Mouse (Mus musculus) liver, embryonic 13.5 days (tissue): ENCODE data around the gene Kpna6. TPM values are rescaled to one million over a fixed set of nuclear protein-coding genes. Genes with fewer than 3 reads are reported as not detected.
"Not testable (repeated sequence)": the region's sequence is repeated elsewhere in the genome, so short reads cannot be mapped to it uniquely, and the experiment has no call there.

Experiments
- ATAC-seq: fragments of 200-750 bp; cut with Nextera tagmentation; 2 replicates; pipeline ENCODE4 v1.8.0; 2017; ENCODE audit warnings: low read depth, mild to moderate bottlenecking, moderate number of reproducible peaks, moderate library complexity
- DNase-seq: peaks from one replicate; pipeline ENCODE4 v3.0.0; 2022
- H3K27ac ChIP-seq: fragments of 300-500 bp; sonication (generic); 2 replicates; pipeline ENCODE4 v1.5.1; 2015; ENCODE audit warnings: moderate library complexity, mild to moderate bottlenecking, inconsistent platforms
- H3K27me3 ChIP-seq: fragments of 300-500 bp; sonication (generic); 2 replicates; pipeline ENCODE4 v1.6.1; 2015; ENCODE audit warnings: mild to moderate bottlenecking, inconsistent platforms
- H3K36me3 ChIP-seq: fragments of 300-500 bp; sonication (generic); 2 replicates; pipeline ENCODE4 v1.6.1; 2015; ENCODE audit warnings: mild to moderate bottlenecking, inconsistent platforms
- H3K4me1 ChIP-seq: fragments of 300-500 bp; sonication (generic); replicated peaks from 2 replicates; pipeline ENCODE4 v1.6.1; 2015; ENCODE audit warnings: inconsistent platforms
- H3K4me2 ChIP-seq: fragments of 300-500 bp; sonication (generic); 2 replicates; pipeline ENCODE4 v1.6.1; 2015; ENCODE audit warnings: inconsistent platforms, mild to moderate bottlenecking, moderate library complexity
- H3K4me3 ChIP-seq: fragments of 300-500 bp; sonication (generic); replicated peaks from 2 replicates; pipeline ENCODE4 v1.5.1; 2015; ENCODE audit warnings: mild to moderate bottlenecking, inconsistent platforms
- H3K9ac ChIP-seq: fragments of 300-500 bp; sonication (generic); 2 replicates; pipeline ENCODE4 v1.6.1; 2015; ENCODE audit warnings: mild to moderate bottlenecking, inconsistent platforms
- H3K9me3 ChIP-seq: fragments of 300-500 bp; sonication (generic); replicated peaks from 2 replicates; pipeline ENCODE4 v1.6.1; 2016; ENCODE audit warnings: inconsistent platforms
- WGBS: fragments of 180-500 bp; shearing (Covaris S2); methylation state at CpG from one replicate; pipeline ENCODE4 v1.1.7; 2015; ENCODE audit not compliant: insufficient replicate concordance; 5-methylcytosine and 5-hydroxymethylcytosine counted together
- polyA plus RNA-seq: library from polyadenylated mRNA; unstranded; fragments of >200 nt; fragmentation: Nextera tagmentation; extraction: Ambion mirVana; gene quantifications from 2 replicates; pipeline ENCODE4 v1.2.1, GENCODE M21; 2015

Kpna6 gene
- 7.2 and 9.0 TPM in 2 replicates for polyA plus RNA-seq

DNA sequence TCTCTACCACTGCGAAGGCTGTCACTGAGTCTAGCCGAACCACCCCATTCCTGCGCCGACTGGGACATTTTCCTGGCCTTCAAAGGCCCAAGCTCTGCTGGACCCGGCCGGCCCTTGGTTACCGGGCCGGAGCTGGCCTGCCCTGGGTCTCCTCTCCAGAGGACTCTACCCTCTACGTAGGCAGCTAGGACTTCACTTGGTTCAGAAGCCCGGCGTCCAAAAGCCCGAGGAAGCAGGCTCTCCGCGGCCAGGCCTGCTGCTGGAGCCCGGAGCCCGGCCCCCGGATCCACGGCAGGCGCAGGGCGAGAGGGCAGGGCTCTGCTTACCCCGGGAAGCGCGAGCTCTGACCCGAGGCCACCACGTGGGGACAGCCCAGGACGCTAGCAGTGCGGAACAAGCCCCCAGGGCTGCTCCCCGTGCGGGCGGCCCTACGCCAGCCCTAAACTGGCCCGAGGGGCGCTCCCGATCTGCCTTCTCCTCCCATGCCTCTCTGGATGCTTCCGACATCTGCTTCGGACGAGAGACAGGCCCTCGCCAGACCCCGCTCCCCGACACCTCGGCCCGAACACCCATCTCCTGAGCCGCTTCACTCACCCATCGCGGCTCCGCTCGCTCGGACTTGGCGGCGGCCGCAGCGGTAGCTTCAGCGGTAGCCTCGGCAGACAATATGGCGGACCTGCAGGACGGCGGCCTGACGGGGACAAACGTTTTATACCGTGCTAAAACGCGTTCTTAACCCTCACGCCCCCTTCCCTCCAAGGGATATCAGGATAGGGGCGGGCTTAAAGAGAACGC, at the start of gene Kpna6:
TSS of gene Kpna6 (minus strand) at position 685 of the 795 bp plus-strand sequence.
- H3K27ac ChIP-seq = peak within 1 kb of the TSS; percentile 90
- H3K4me2 ChIP-seq = peak within 1 kb of the TSS; percentile 84
- ATAC-seq (peak; percentile 80), DNase-seq (peak; percentile 77)
- H3K36me3 ChIP-seq = peaks cover 23% of the 10 kb centered on the region
- no peaks in the 10 kb centered on the region for H3K27me3 ChIP-seq
- peaks cover 37% of the 10 kb centered on the region for H3K4me1 ChIP-seq
- peak within 1 kb of the TSS; percentile 87 for H3K4me3 ChIP-seq
- peak within 1 kb of the TSS; percentile 96 for H3K9ac ChIP-seq
- H3K9me3 ChIP-seq = no peaks in the 10 kb centered on the region
- WGBS = under 1% methylated on average over 65 of the region's 65 CpGs

DNA sequence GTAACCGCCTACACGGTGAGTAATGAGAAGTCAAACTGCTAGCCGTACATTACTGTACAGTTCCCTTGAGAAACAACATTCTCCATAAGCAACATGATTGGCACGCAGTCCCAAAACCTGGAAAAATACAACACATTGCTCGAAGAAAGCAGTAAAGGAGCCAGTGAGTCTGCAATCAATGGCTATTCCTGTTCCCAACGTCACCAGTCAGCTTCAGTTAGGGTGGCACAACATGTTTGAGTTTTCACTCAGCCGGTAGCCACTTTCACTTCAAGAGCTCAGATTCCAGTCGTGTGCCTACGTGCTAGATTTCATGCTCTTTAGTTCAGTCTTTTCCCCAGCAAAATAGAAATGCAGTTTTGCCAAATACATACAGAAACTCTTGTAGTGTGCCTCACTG, 43.7 kb upstream of the Kpna6 start:
- Histone ChIP-seq H3K4me2 (no peak overlapping the region), H3K27ac (no peak overlapping the region), H3K36me3 (peaks cover 82% of the 10 kb centered on the region), H3K9me3 (no peaks in the 10 kb centered on the region), H3K4me1 (no peaks in the 10 kb centered on the region), H3K4me3 (no peak overlapping the region), H3K9ac (no peak overlapping the region), H3K27me3 (no peaks in the 10 kb centered on the region)
- ATAC-seq (no peak), DNase-seq (no peak)
- 92% methylated on average over 9 of the region's 9 CpGs for WGBS

DNA sequence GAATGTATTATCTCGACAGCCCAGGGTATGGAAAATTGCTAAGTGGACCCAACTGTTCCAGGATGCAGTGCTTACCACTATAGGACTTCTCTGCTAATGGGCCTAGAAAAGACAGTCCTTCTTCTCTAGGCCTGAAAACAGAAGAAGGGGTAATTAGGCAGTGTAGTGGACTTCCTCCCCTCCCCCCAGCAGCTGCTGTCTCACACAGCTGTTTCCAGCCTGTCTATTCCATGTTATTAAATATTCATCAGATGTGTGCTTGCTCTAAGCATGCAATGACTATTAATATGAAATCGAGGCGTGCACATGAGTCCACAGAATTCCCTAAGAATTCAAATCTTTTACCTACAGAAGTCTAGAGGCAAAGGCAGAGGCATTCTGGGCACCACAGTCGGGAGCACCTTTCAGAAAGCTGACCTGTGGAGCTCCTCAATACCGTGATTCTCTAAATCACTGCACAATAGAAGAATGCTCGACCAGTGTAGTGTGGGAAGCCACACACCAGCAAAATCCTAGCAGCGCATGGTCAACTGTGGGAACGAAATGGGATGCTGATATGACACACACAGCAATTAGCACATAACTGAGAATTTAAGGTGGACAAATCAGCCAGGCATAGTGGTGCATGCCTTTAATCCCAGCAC, 37.0 kb upstream of the Kpna6 start:
- DNase-seq = no peak
- WGBS = 81% methylated on average over 8 of the region's 8 CpGs
- Histone ChIP-seq H3K9me3 (no peaks in the 10 kb centered on the region), H3K4me3 (no peak overlapping the region), H3K4me1 (no peaks in the 10 kb centered on the region), H3K36me3 (peaks cover 92% of the 10 kb centered on the region), H3K27me3 (no peaks in the 10 kb centered on the region), H3K9ac (no peak overlapping the region), H3K27ac (no peak overlapping the region), H3K4me2 (no peak overlapping the region)
- ATAC-seq = no peak

DNA sequence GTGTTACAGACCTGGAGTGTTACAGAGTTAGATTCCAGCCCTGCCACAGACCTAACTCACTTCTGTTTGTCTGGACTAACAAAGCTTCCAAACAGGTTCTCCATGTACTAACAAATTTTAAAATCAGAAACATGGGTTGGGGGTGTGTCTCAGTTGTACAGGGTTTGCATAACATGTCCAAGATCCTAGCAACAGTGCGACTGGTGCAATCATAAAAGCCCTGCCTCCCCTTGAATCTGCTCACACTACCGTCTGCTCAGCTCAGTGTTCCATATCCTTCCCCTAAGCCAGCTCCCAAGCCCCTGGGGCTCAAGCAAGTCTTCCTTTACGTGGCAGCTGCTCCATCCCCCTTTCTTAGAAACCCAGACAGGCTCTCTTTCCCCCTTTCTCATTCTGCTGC, 34.2 kb upstream of the Kpna6 start:
- Histone ChIP-seq H3K4me2 (no peak overlapping the region), H3K9me3 (no peaks in the 10 kb centered on the region), H3K9ac (no peak overlapping the region), H3K27me3 (no peaks in the 10 kb centered on the region), H3K36me3 (peaks cover 93% of the 10 kb centered on the region), H3K4me1 (peaks cover 3% of the 10 kb centered on the region), H3K27ac (no peak overlapping the region), H3K4me3 (no peak overlapping the region)
- no peak for ATAC-seq
- no peak for DNase-seq
- WGBS = 74% methylated on average over 3 of the region's 3 CpGs

DNA sequence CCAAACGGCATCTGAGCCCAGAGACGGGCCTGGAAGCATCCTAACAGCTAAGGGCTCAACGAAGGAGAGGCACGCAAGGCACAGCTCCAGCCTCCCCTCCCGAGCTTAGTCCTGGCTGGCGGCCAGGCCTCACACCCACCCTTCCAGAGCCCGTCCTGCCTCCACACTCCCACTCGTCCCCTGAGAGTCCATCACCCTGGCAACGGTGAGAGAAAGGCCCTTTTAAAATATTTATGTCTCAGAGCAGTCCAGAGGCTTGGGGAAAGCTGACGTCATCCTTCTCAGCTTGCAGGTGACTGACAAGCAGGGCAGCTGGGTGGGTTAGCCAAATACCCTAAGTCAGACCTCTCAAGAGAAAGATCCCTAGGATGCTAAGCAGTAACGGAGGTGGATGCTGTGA, 29.9 kb upstream of the Kpna6 start:
- Histone ChIP-seq H3K4me3 (no peak overlapping the region), H3K27me3 (no peaks in the 10 kb centered on the region), H3K9ac (no peak overlapping the region), H3K4me2 (no peak overlapping the region), H3K4me1 (peaks cover 13% of the 10 kb centered on the region), H3K9me3 (no peaks in the 10 kb centered on the region), H3K36me3 (peaks cover 53% of the 10 kb centered on the region), H3K27ac (0 out of 2 replicates have a peak overlapping the region, but pooled peaks have one; percentile 19)
- DNase-seq (no peak), ATAC-seq (peak; percentile 16; the same call in 1 of the 2 replicates)
- WGBS = 67% methylated on average over 11 of the region's 11 CpGs

DNA sequence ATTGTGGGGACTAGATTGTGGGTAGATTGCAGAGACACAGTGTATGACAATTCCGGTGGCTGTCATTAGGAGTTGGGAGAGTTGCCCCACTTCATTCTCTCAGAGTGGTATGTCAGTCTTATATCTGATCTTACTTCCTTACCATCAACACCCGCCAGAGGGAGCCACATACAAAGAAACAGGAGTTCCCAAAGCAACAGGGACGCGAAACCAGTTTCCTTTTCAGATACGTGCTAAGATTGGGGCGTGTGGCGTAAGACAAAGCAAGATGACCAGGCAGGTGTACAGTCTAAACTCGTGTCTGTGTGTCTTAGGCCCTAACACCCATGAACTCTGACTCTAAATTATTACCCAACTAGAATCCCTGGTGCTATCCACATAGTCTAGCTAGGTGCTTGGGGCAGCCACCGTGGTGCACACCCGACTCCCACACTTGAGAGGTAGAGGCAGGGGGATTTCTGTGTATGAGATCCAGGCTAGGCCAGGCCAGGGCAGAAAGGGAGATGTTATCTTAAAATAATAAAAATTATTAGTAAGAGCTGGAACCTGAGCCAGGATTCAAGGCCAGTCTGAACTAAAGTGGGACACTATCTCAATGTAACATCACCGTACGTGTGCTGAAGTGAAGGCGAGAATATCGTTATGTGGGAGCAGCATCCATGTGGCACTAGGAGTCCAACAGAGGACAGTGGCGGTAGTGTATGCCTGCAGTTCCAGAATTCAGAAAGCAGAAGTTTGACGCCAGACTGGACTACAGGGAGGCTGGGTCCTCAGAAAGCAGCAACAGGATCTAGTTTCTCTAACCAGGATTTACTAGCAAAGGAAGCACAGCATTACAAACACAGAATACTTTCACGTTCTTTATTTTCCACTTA, 29.2 kb upstream of the Kpna6 start:
- DNase-seq (peak; percentile 71), ATAC-seq (peak; percentile 39)
- 47% methylated on average over 17 of the region's 17 CpGs for WGBS

DNA sequence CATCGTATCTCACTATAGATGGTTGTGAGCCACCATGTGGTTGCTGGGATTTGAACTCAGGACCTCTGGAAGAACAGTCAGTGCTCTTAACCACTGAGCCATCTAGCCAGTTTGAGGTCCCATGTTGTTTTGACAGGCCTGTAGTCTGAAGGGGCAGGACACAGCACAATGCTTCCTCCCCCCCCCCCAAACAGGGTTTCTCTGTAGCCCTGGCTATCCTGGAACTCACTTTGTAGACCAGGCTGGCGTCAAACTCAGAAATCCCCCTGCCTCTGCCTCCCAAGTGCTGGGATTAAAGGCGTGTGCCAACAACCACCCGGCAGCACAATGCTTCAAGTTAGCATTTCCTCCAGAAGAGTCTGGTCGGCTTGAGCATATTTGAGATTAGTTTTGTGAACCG, 28.1 kb upstream of the Kpna6 start:
- not testable (repeated sequence) for DNase-seq, H3K9ac ChIP-seq, H3K27me3 ChIP-seq, ATAC-seq, H3K9me3 ChIP-seq, H3K27ac ChIP-seq, H3K4me3 ChIP-seq, H3K4me2 ChIP-seq
- peaks cover 26% of the 10 kb centered on the region for H3K4me1 ChIP-seq
- H3K36me3 ChIP-seq = peaks cover 39% of the 10 kb centered on the region
- WGBS = 82% methylated on average over 6 of the region's 6 CpGs

More for the DNA sequence above, 29.2 kb upstream of the Kpna6 start:
- peaks cover 49% of the 10 kb centered on the region for H3K36me3 ChIP-seq
- no peaks in the 10 kb centered on the region for H3K27me3 ChIP-seq
- H3K4me1 ChIP-seq = peaks cover 20% of the 10 kb centered on the region
- H3K9me3 ChIP-seq = no peaks in the 10 kb centered on the region
- peak overlapping the region; percentile 16; the same call in 1 of the 2 replicates for H3K4me3 ChIP-seq
- no peak overlapping the region for H3K9ac ChIP-seq
- no peak overlapping the region for H3K27ac ChIP-seq
- peak overlapping the region; percentile 50 for H3K4me2 ChIP-seq

DNA sequence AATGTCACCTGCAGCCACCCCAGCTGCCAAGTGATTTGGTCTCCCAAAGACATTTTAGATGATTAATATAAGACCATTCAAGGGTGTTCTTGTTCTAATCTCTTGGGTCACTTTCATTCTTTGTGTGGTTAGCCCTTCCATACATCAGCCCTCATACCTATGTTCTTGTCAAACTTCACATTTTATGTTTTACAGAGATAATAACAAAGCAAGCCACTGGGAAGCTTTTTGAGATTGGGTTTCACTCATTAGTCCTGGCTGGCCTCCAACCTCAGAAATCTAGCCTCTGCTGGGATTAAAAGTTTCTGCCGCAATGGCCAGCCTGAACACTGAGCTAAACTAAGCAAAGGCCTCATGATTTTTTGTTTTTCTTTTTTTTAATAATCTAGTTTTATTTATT, 27.6 kb upstream of the Kpna6 start:
- WGBS = 71% methylated on average over 1 of the region's 1 CpGs
- no peaks in the 10 kb centered on the region for H3K9me3 ChIP-seq
- ATAC-seq = no peak
- peaks cover 31% of the 10 kb centered on the region for H3K4me1 ChIP-seq
- no peak overlapping the region for H3K4me2 ChIP-seq
- H3K36me3 ChIP-seq = peaks cover 35% of the 10 kb centered on the region
- H3K27me3 ChIP-seq = no peaks in the 10 kb centered on the region
- H3K4me3 ChIP-seq = no peak overlapping the region
- no peak overlapping the region for H3K27ac ChIP-seq
- no peak for DNase-seq
- H3K9ac ChIP-seq = no peak overlapping the region

DNA sequence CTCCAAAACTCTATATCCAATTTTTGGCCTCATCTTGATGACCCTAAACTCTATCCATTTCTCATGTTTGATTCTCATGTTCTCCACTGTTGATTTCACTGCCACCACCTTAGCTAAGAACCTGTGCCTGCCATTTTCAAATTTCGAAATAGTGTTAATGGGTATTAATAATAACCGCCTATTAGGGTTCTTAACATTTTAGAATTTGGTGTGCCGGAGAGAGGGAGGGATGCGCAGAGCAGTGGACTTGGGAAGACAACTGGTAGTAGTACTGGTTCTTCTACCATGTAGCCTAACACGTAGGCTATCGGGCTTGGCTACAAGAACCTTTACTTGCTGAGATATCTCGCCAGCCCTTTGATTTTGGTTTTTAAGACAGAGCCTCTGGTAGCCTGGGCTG, 24.6 kb upstream of the Kpna6 start:
- Histone ChIP-seq H3K27me3 (no peaks in the 10 kb centered on the region), H3K9ac (peak overlapping the region; percentile 78), H3K36me3 (peaks cover 26% of the 10 kb centered on the region), H3K4me1 (peaks cover 33% of the 10 kb centered on the region), H3K27ac (peak overlapping the region; percentile 70; the same call in 1 of the 2 replicates), H3K4me2 (peak overlapping the region; percentile 91), H3K4me3 (peak overlapping the region; percentile 84), H3K9me3 (no peaks in the 10 kb centered on the region)
- ATAC-seq (no peak), DNase-seq (no peak)
- 69% methylated on average over 7 of the region's 7 CpGs for WGBS

DNA sequence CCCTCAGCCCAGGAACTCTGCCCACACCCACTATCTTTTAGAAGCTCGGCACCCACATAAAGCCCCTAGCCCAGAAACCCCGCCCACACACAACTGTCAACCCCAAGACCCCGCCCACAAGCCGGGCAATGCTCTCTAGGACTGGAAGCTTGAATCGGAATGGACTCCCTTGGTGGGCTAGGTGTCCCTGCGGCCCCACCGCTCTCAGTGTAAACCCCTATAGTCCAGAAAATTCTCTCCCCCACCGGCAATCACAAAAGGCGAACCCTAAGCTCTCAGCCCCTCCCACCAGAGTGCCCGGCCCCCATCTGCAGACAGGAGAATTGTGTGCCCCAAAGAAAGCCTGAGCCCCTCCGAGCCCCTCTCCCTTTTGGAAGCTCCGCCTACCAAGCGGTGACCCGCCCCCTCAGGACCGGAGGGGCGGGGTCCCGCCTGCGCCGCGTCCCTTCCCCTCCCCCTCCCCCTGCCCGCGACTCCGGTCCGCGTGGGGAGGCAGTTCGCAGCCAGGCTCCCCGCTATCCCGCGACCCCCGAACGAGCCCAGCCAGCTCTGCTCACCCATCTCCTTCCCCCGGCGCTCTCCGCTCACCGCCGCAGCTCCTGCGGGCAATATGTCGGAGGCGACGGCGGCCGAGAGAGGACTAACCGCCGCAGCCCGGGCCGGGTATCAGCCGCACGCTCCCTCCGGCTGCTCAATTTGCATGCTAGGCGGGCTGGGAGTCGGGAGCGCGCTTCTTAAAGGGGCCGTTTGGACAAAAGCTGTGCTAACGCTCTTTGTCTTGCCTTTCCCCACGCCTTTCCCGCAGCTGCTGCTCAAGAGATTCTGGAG, 23.8 kb upstream of the Kpna6 start, which contains the start of gene Tmem39b:
TSS of gene Tmem39b (minus strand) at position 681 of the 828 bp plus-strand sequence.
- H3K27me3 ChIP-seq = no peaks in the 10 kb centered on the region
- H3K4me2 ChIP-seq = peak within 1 kb of the TSS; percentile 91
- under 1% methylated on average over 51 of the region's 57 CpGs for WGBS
- peaks cover 28% of the 10 kb centered on the region for H3K4me1 ChIP-seq
- ATAC-seq (peak; percentile 90), DNase-seq (peak; percentile 80)
- no peaks in the 10 kb centered on the region for H3K9me3 ChIP-seq
- peak within 1 kb of the TSS; percentile 78 for H3K9ac ChIP-seq
- H3K27ac ChIP-seq = peak within 1 kb of the TSS; percentile 74
- H3K4me3 ChIP-seq = peak within 1 kb of the TSS; percentile 84
- H3K36me3 ChIP-seq = peaks cover 28% of the 10 kb centered on the region
